ENCODE assay signal across 17 mouse cellular contexts in genomic region chr11:54336165-54336707, GRCm38 (mm10). TPM values are rescaled to one million over a fixed set of nuclear protein-coding genes. Genes with fewer than 3 reads are reported as not detected.
DNase-seq lines count a peak whose midpoint lies in the region; ATAC-seq and TF ChIP-seq lines count a peak whose summit lies in the region.
"Had no signal": no experiment of that assay in that cellular context is flagged by ENCODE, and none has a peak within 500 bp of the region (broad histone marks: within the 10 kb centered on the region; RNA-seq: fewer than 3 reads in every experiment).

No protein-coding gene starts in this region.

- no peak for DNase-seq in neural tube, embryonic 11.5 days (ENCODE audit: low spot score)
- peak; percentile 65 to 79 for DNase-seq in cerebellum, adult 18-20 months
- DNase-seq in gastrocnemius, postnatal 10 days = peak; percentile 55
- peak; percentile 92 for DNase-seq in skeletal muscle tissue, adult 2 months (ENCODE audit: low read depth, low spot score)
- no peak for DNase-seq in B cell, adult 2 months
- DNase-seq in frontal cortex, postnatal 10 days (ENCODE audit: low spot score in 2 of 2) = no peak
- DNase-seq: adrenal gland, adult 2 months; kidney, adult 18-20 months had no signal

- 51% methylated on average over 13 of the region's 13 CpGs for WGBS in neural tube, embryonic 11.5 days
- 47% methylated on average over 13 of the region's 13 CpGs for WGBS in neural tube, embryonic 15.5 days
- WGBS in intestine, postnatal 0 days = 42% methylated on average over 13 of the region's 13 CpGs

- no peaks in the 10 kb centered on the region for H3K27me3 ChIP-seq in neural tube, embryonic 11.5 days (ENCODE audit: control insufficient read depth, insufficient read depth, low read length)
- H3K27me3 ChIP-seq in neural tube, embryonic 15.5 days (replicated peaks) = no peaks in the 10 kb centered on the region
- no peaks in the 10 kb centered on the region for H3K27me3 ChIP-seq in intestine, postnatal 0 days (replicated peaks; ENCODE audit: control insufficient read depth, insufficient read depth, low read length)
- H3K27me3 ChIP-seq: midbrain, embryonic 13.5 days had no signal

- no peak overlapping the region for H3K4me2 ChIP-seq in neural tube, embryonic 11.5 days (ENCODE audit: low read depth)
- H3K4me2 ChIP-seq in neural tube, embryonic 15.5 days = no peak overlapping the region
- H3K4me2 ChIP-seq in intestine, postnatal 0 days (replicated peaks; ENCODE audit: low read depth) = no peak overlapping the region
- H3K4me2 ChIP-seq: midbrain, embryonic 13.5 days had no signal

- no peak overlapping the region for H3K4me3 ChIP-seq in neural tube, embryonic 11.5 days (ENCODE audit: low read depth, low read length)
- H3K4me3 ChIP-seq in neural tube, embryonic 15.5 days (replicated peaks) = no peak overlapping the region
- H3K4me3 ChIP-seq in intestine, postnatal 0 days (ENCODE audit: low read depth, low read length) = no peak overlapping the region
- H3K4me3 ChIP-seq: midbrain, embryonic 13.5 days had no signal

- H3K9me3 ChIP-seq in neural tube, embryonic 11.5 days (ENCODE audit: control insufficient read depth, low read length) = no peaks in the 10 kb centered on the region
- no peaks in the 10 kb centered on the region for H3K9me3 ChIP-seq in neural tube, embryonic 15.5 days (replicated peaks)
- no peaks in the 10 kb centered on the region for H3K9me3 ChIP-seq in intestine, postnatal 0 days (ENCODE audit: control insufficient read depth)
- H3K9me3 ChIP-seq: midbrain, embryonic 13.5 days had no signal

- no peak for ATAC-seq in neural tube, embryonic 11.5 days (ENCODE audit: insufficient read depth, low FRiP score, low TSS enrichment)
- ATAC-seq in neural tube, embryonic 15.5 days (ENCODE audit: low FRiP score) = no peak
- no peak for ATAC-seq in intestine, postnatal 0 days
- ATAC-seq: forebrain, embryonic 14.5 days; midbrain, embryonic 13.5 days had no signal

- no peaks in the 10 kb centered on the region for H3K36me3 ChIP-seq in neural tube, embryonic 11.5 days (ENCODE audit: control insufficient read depth, insufficient read depth, low read length)
- H3K36me3 ChIP-seq in neural tube, embryonic 15.5 days = peaks cover 70% of the 10 kb centered on the region
- no peaks in the 10 kb centered on the region for H3K36me3 ChIP-seq in intestine, postnatal 0 days (ENCODE audit: control insufficient read depth, insufficient read depth)

- TF ChIP-seq CTCF in intestine, postnatal 0 days (IDR thresholded peaks at IDR 0.05; ENCODE audit: low read depth) = no peak

- H3K4me1 ChIP-seq in neural tube, embryonic 11.5 days (ENCODE audit: control insufficient read depth, insufficient read depth, low read length) = no peaks in the 10 kb centered on the region
- no peaks in the 10 kb centered on the region for H3K4me1 ChIP-seq in neural tube, embryonic 15.5 days
- H3K4me1 ChIP-seq in intestine, postnatal 0 days (replicated peaks; ENCODE audit: control insufficient read depth, insufficient read depth, low read length) = no peaks in the 10 kb centered on the region
- H3K4me1 ChIP-seq: midbrain, embryonic 13.5 days had no signal

- 0 out of 2 replicates have a peak overlapping the region, but pooled peaks have one; percentile 10 for H3K9ac ChIP-seq in neural tube, embryonic 11.5 days (ENCODE audit: low read length)
- H3K9ac ChIP-seq in neural tube, embryonic 15.5 days (replicated peaks) = no peak overlapping the region
- H3K9ac ChIP-seq in intestine, postnatal 0 days (ENCODE audit: low read depth, low read length) = no peak overlapping the region
- H3K9ac ChIP-seq: liver, embryonic 14.5 days; midbrain, embryonic 13.5 days had no signal

- no peak overlapping the region for H3K27ac ChIP-seq in neural tube, embryonic 11.5 days (ENCODE audit: low read depth, low read length)
- no peak overlapping the region for H3K27ac ChIP-seq in neural tube, embryonic 15.5 days (replicated peaks)
- no peak overlapping the region for H3K27ac ChIP-seq in intestine, postnatal 0 days (ENCODE audit: low read depth, low read length)
- H3K27ac ChIP-seq: liver, embryonic 14.5 days; midbrain, embryonic 13.5 days had no signal

RNA-seq across cellular contexts. Expression of gene Acsl6, which starts 32.6 kb away (rescaled TPM):
- 16.6 and 17.7 TPM in 2 replicates for polyA plus RNA-seq in neural tube, embryonic 11.5 days (2014; fragmentation: Nextera tagmentation; extraction: Ambion mirVana)
- polyA plus RNA-seq in neural tube, embryonic 15.5 days (2015; fragmentation: Nextera tagmentation; extraction: Ambion mirVana) = 40.1 and 47.3 TPM in 2 replicates
- 10 to 100 TPM; 21.3 to 21.6 TPM for total RNA-seq in gastrocnemius, postnatal 10 days (2021)
- 1.2 and 1.3 TPM in 2 replicates for polyA plus RNA-seq in intestine, postnatal 0 days (2015; fragmentation: Nextera tagmentation; extraction: Ambion mirVana)

RNA-seq across cellular contexts. Expression of gene Meikin, which starts 34.2 kb away (rescaled TPM):
- polyA plus RNA-seq in neural tube, embryonic 11.5 days (2014; fragmentation: Nextera tagmentation; extraction: Ambion mirVana) = not detected in 2 replicates
- polyA plus RNA-seq in neural tube, embryonic 15.5 days (2015; fragmentation: Nextera tagmentation; extraction: Ambion mirVana) = not detected in 2 replicates
- total RNA-seq in gastrocnemius, postnatal 10 days (2021) = not detected
- not detected in 2 replicates for polyA plus RNA-seq in intestine, postnatal 0 days (2015; fragmentation: Nextera tagmentation; extraction: Ambion mirVana)
- total RNA-seq: adrenal gland, adult 2 months; layer of hippocampus, postnatal 25 days; MEL had no signal
- polyA plus RNA-seq: adrenal gland, adult 2 months; cortical plate, adult 2 months; forebrain, embryonic 14.5 days; heart, embryonic 16.5 days; liver, embryonic 14.5 days; midbrain, embryonic 13.5 days had no signal

Comparison
In these comparisons a context has a peak if more than half of its experiments do, and no peak if none do; other contexts are left out.
1. DNase-seq: peak in cerebellum, adult 18-20 months (2 of 2), gastrocnemius, postnatal 10 days (single experiment) and skeletal muscle tissue, adult 2 months (single experiment); none in neural tube, embryonic 11.5 days (single experiment), B cell, adult 2 months (0 of 2) and frontal cortex, postnatal 10 days (0 of 2).